Mouse (Mus musculus): ENCODE measurements at regions not wholly inside any gene's neighbourhood (a gene's known extent, or its start where the extent isn't known, plus 50 kb on each side); places are given as distances from the start of the nearest gene placed in this dataset.

- peak; percentile 1 for DNase-seq (ENCODE audit: low read depth, low spot score)
These were observed 339.1 kb upstream of the Msl3l2 start for GRCm38 (mm10) chr10:55767571-55767970.

DNA sequence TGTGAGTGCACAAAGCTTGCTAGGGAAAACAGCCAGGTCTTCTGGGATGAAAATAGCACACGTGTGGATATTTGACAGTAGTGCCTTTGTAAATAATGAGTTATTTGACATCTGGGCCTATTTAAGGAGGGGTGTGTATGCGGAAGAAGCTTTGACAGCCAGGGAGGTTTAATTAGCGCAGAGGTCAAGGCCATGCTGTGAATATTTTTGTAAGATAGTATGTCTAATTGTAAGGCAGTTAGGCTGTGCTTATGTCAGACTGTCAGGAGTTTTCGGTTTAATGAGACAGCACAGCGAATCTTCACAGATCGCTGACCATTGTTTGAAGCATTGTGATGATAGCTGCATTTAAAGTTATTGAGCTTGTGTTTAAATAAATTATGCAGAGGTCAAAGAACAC is 337.1 kb upstream of the Msl3l2 start:
- no peak for DNase-seq (ENCODE audit: low read depth, low spot score)

- no peak for DNase-seq (ENCODE audit: low read depth, low spot score)
These were observed 323.8 kb upstream of the Msl3l2 start for GRCm38 (mm10) chr10:55782674-55783469.

DNA sequence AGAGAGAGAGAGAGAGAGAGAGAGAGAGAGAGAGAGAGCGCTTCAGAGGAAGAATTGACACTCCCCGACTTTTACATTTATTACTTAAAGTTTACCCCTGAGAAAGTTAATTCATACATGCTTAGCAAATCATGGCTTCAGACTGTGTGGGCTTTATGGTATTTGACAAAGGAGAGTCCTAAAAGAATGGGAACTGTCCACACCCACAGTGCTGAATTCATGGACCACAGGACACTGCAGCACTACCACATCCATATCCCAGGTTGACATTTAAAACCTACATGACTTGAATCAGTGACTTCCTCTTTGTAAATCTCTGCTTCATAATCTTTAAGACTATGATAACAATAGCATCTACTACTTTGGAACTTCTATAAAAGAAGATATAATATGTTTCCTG is 292.8 kb upstream of the Msl3l2 start:
- DNase-seq (ENCODE audit: low read depth, low spot score): no peak

DNA sequence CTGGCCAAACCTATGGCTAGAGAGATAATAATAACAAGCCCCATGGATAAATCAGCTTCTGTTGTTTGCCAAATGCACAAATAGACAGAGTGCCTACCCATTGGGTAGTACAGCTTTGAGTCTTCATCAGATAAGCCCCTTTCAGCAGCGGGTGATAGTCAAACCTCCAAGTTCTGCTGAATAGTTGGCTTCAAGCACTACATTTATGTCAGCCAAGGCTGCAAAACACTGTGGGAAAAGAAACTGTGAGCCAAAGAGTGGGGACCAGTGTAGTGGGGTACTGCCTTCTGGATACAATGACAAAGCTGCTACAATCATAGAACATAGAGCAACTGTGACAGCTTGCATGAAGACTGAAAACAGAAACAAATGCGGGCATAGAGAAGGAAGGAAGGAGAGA is 255.4 kb upstream of the Msl3l2 start:
- DNase-seq (ENCODE audit: low read depth, low spot score): no peak

DNA sequence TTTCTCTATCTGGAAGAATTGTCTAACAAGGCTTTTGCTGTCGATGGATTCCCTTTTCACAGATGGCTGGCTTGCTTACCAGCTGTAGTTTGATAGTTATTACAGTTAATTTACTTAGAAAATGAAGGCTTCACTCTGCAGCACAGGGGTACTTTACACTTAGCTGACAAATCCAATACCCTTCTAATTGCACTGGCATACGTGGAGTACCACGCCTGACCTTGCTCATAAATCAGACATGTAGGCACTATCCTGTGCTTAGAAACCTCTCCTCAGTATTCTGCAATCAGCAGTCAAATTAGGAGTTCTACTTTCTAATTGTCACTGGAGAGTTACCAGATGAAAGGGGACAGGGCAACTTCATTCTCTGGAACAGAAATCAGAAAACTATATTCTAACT is 214.1 kb upstream of the Msl3l2 start:
- DNase-seq (ENCODE audit: low read depth, low spot score): no peak

DNA sequence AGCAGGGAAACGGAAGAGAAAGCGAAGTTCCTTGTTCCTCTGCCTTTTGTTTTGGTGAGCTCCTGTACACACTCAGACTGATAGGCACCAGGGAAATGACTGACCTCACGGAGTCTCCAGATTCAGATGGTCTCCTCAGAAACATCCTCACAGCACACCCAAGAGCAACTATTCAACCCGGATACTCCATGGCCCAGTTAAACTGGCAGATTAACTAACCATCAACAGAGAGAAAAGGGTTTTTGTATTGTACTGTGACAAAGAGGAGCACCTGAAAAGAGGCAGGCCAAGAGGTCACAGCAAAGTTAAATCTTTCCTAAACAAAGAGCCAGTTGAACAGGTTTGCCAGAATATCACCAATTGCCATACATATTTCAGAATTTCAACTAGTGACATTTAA is 177.6 kb upstream of the Msl3l2 start:
- no peak for DNase-seq (ENCODE audit: low read depth, low spot score)

GRCm38 (mm10) chr10:55933993-55934392 is 172.7 kb upstream of the Msl3l2 start:
- DNase-seq (ENCODE audit: low read depth, low spot score): no peak

DNA sequence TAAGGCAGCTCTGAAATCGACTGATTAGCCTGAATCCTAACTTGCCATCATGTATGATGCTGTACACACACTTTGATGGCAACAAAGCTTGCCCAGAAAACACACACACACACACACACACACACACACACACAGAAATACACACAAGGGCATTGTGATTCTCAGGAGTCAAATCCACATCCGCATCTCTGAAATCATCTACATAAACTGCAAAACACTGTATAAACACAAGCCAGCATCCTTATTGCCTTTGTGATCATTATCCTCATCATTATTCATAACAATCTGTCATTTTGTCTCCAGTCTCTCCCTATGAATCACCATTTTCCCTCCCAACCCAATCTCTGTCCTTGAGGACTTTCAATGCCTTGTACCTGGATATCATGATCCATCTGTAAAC is 171.3 kb upstream of the Msl3l2 start:
- DNase-seq (ENCODE audit: low read depth, low spot score): no peak

GRCm38 (mm10) chr10:55962627-55963203 is 144.0 kb upstream of the Msl3l2 start:
- no peak for DNase-seq (ENCODE audit: low read depth, low spot score)
